9 mouse cellular contexts compared by ENCODE assay signal in the genomic region with DNA sequence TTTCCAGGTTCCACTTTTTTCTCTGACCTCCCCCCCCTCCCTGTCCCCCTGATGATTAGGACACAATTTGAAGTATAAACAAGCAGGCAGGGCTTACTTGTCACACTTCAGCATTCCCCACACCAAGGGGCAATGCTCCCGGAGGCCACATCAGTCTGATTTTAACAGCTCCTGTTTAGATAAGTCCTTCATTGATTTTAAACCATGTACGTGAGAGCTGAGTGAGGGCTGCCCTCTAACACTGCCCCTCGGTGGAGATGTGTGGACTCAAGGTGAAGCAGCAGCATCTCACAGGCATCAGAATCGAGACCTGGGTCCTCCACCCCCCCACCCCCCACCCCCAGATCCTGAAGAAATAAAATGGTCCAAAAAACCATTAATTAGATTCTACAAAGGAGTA.
A peak's percentile ranks its signal among the peaks of the same experiment; 100 is the strongest.
DNase-seq lines count a peak whose midpoint lies in the region; ATAC-seq and TF ChIP-seq lines count a peak whose summit lies in the region.
"Had no signal": no experiment of that assay in that cellular context is flagged by ENCODE, and none has a peak within 500 bp of the region (broad histone marks: within the 10 kb centered on the region; RNA-seq: fewer than 3 reads in every experiment).

No protein-coding gene starts in this region.

- DNase-seq in heart, postnatal 10 days: no peak
- peak; percentile 35 for DNase-seq in brain, embryonic 14.5 days (ENCODE audit: low read depth)
- DNase-seq in midbrain, embryonic 14.5 days: peak; percentile 51
- no peak for DNase-seq in c-Kit-positive CD71-positive TER-119-positive erythroid progenitor cells, embryonic 14.5 days (ENCODE audit: low spot score)
- no peak for DNase-seq in layer of hippocampus, adult 9-10 months (ENCODE audit: low spot score)
- DNase-seq in lung, postnatal 14 days: no peak

- H3K9ac ChIP-seq in heart, embryonic 13.5 days: peak overlapping the region; percentile 93
- peak overlapping the region; percentile 94 for H3K9ac ChIP-seq in hindbrain, embryonic 13.5 days
- H3K9ac ChIP-seq in midbrain, embryonic 14.5 days (replicated peaks; ENCODE audit: low read length): peak overlapping the region; percentile 96

- H3K9me3 ChIP-seq in heart, embryonic 13.5 days: no peaks in the 10 kb centered on the region
- H3K9me3 ChIP-seq in hindbrain, embryonic 13.5 days: no peaks in the 10 kb centered on the region
- no peaks in the 10 kb centered on the region for H3K9me3 ChIP-seq in midbrain, embryonic 14.5 days (ENCODE audit: control insufficient read depth, low read length)

- H3K27ac ChIP-seq in heart, embryonic 13.5 days (replicated peaks): peak overlapping the region; percentile 96
- H3K27ac ChIP-seq in hindbrain, embryonic 13.5 days: peak overlapping the region; percentile 98
- peak overlapping the region; percentile 97 for H3K27ac ChIP-seq in midbrain, embryonic 14.5 days (replicated peaks; ENCODE audit: low read depth, low read length)

- H3K27me3 ChIP-seq in heart, embryonic 13.5 days (replicated peaks): no peaks in the 10 kb centered on the region
- H3K27me3 ChIP-seq in hindbrain, embryonic 13.5 days: no peaks in the 10 kb centered on the region
- no peaks in the 10 kb centered on the region for H3K27me3 ChIP-seq in midbrain, embryonic 14.5 days (ENCODE audit: control insufficient read depth, insufficient read depth, low read length)
- H3K27me3 ChIP-seq: Patski had no signal

- H3K4me2 ChIP-seq in heart, embryonic 13.5 days: peak overlapping the region; percentile 82
- peak overlapping the region; percentile 95 for H3K4me2 ChIP-seq in hindbrain, embryonic 13.5 days
- H3K4me2 ChIP-seq in midbrain, embryonic 14.5 days (ENCODE audit: low read length): peak overlapping the region; percentile 96

- intact Hi-C loops in heart, postnatal 10 days (cut with DNase I): loop anchor here (2.0 to 5.0 kb wide), 3 partner anchors 61 to 205 kb away; no protein-coding TSS in a partner anchor

- H3K36me3 ChIP-seq in heart, embryonic 13.5 days: peaks cover 6% of the 10 kb centered on the region
- no peaks in the 10 kb centered on the region for H3K36me3 ChIP-seq in hindbrain, embryonic 13.5 days
- H3K36me3 ChIP-seq in midbrain, embryonic 14.5 days (ENCODE audit: control insufficient read depth, insufficient read depth, low read length): no peaks in the 10 kb centered on the region; the same call in 1 of the 2 replicates

- no peak for TF ChIP-seq CTCF in brain, embryonic 14.5 days (IDR thresholded peaks at IDR 0.05; ENCODE audit: borderline replicate concordance, extremely low read depth, insufficient read depth, insufficient read length)

- H3K4me3 ChIP-seq in heart, embryonic 13.5 days: peak overlapping the region; percentile 79
- H3K4me3 ChIP-seq in hindbrain, embryonic 13.5 days: peak overlapping the region; percentile 75
- peak overlapping the region; percentile 73 for H3K4me3 ChIP-seq in midbrain, embryonic 14.5 days (replicated peaks; ENCODE audit: low read depth, low read length)

- peaks cover 64% of the 10 kb centered on the region for H3K4me1 ChIP-seq in heart, embryonic 13.5 days
- H3K4me1 ChIP-seq in hindbrain, embryonic 13.5 days (replicated peaks): peaks cover 57% of the 10 kb centered on the region
- peaks cover 48% of the 10 kb centered on the region for H3K4me1 ChIP-seq in midbrain, embryonic 14.5 days (ENCODE audit: control insufficient read depth, insufficient read depth, low read length)

- TF ChIP-seq POLR2A in brain, embryonic 14.5 days (IDR thresholded peaks at IDR 0.05; ENCODE audit: borderline replicate concordance, extremely low read depth, insufficient read depth, insufficient read length, poor library complexity, severe bottlenecking): no peak

- 3% methylated on average over 4 of the region's 4 CpGs for WGBS in heart, embryonic 13.5 days
- WGBS in hindbrain, embryonic 13.5 days: 8% methylated on average over 4 of the region's 4 CpGs
- 8% methylated on average over 4 of the region's 4 CpGs for WGBS in midbrain, embryonic 14.5 days

- ATAC-seq in heart, embryonic 13.5 days (ENCODE audit: extremely low read depth, insufficient number of reproducible peaks, low FRiP score, low TSS enrichment): no peak
- no peak for ATAC-seq in hindbrain, embryonic 13.5 days (ENCODE audit: low FRiP score)
- no peak for ATAC-seq in midbrain, embryonic 14.5 days (ENCODE audit: low FRiP score, low TSS enrichment)
- ATAC-seq: Patski had no signal

Comparison
In these comparisons a context has a peak if more than half of its experiments do, and no peak if none do; other contexts are left out.
1. DNase-seq: peak in brain, embryonic 14.5 days (single experiment) and midbrain, embryonic 14.5 days (single experiment); none in heart, postnatal 10 days (0 of 2), c-Kit-positive CD71-positive TER-119-positive erythroid progenitor cells, embryonic 14.5 days (single experiment), layer of hippocampus, adult 9-10 months (single experiment) and lung, postnatal 14 days (single experiment).
2. Peak in every context shown above with its lines, with median percentiles within 50 percentile points of each other: H3K27ac ChIP-seq, H3K4me2 ChIP-seq, H3K4me3 ChIP-seq and H3K9ac ChIP-seq.